Mouse (Mus musculus): ENCODE data around the gene Cul4a. TPM values are rescaled to one million over a fixed set of nuclear protein-coding genes. Genes with fewer than 3 reads are reported as not detected.

Cul4a gene
- 23.7 TPM for polyA plus RNA-seq (2017; shearing (Covaris generic))

GRCm38 (mm10) chr8:13105087-13105881 is at the start of gene Cul4a, which contains the start of gene Pcid2:
TSS of gene Cul4a (plus strand) at chr8:13105621.
TSS of gene Pcid2 (minus strand) at chr8:13105459.

GRCm38 (mm10) chr8:13060441-13061150 is 44.8 kb upstream of the Cul4a start, which contains the start of gene Proz:
TSS of gene Proz (plus strand) at chr8:13060914.

GRCm38 (mm10) chr8:13158718-13159376 is 53.4 kb downstream of the Cul4a start, which contains the start of gene Lamp1:
TSS of gene Lamp1 (plus strand) at chr8:13159161.

Other genes starting within 250 kb of the Cul4a start
- gene Mcf2l, start 231.8 kb upstream of the Cul4a start, polyA plus RNA-seq (2017; shearing (Covaris generic)): 1.3 TPM
- not detected for gene F7, start 79.6 kb upstream of the Cul4a start, polyA plus RNA-seq (2017; shearing (Covaris generic))
- gene F10, start 68.3 kb upstream of the Cul4a start, polyA plus RNA-seq (2017; shearing (Covaris generic)): not detected
- gene Proz, start 44.7 kb upstream of the Cul4a start, polyA plus RNA-seq (2017; shearing (Covaris generic)): 2.6 TPM
- 51.7 TPM for gene Pcid2, start 162 bp upstream of the Cul4a start, polyA plus RNA-seq (2017; shearing (Covaris generic))
- 8.4 TPM for gene Lamp1, start 53.5 kb downstream of the Cul4a start, polyA plus RNA-seq (2017; shearing (Covaris generic))
- 1.6 TPM for gene Grtp1, start 95.0 kb downstream of the Cul4a start, polyA plus RNA-seq (2017; shearing (Covaris generic))
- not detected for gene Adprhl1, start 148.5 kb downstream of the Cul4a start, polyA plus RNA-seq (2017; shearing (Covaris generic))
- 40.5 TPM for gene Dcun1d2, start 182.5 kb downstream of the Cul4a start, polyA plus RNA-seq (2017; shearing (Covaris generic))
- gene Tmco3, start 182.6 kb downstream of the Cul4a start, polyA plus RNA-seq (2017; shearing (Covaris generic)): 34.9 TPM
- gene Tfdp1, start 233.1 kb downstream of the Cul4a start, polyA plus RNA-seq (2017; shearing (Covaris generic)): 36.4 TPM